Mouse (Mus musculus) A20 (cell line): ENCODE measurements at regions not wholly inside any gene's neighbourhood (a gene's known extent, or its start where the extent isn't known, plus 50 kb on each side); places are given as distances from the start of the nearest gene placed in this dataset.
A peak's percentile ranks its signal among the peaks of the same experiment; 100 is the strongest.

Experiments
- DNase-seq: peaks from one replicate; pipeline ENCODE4 v3.0.0-alpha.2; 2011; ENCODE audit warnings: low read depth, low spot score

DNA sequence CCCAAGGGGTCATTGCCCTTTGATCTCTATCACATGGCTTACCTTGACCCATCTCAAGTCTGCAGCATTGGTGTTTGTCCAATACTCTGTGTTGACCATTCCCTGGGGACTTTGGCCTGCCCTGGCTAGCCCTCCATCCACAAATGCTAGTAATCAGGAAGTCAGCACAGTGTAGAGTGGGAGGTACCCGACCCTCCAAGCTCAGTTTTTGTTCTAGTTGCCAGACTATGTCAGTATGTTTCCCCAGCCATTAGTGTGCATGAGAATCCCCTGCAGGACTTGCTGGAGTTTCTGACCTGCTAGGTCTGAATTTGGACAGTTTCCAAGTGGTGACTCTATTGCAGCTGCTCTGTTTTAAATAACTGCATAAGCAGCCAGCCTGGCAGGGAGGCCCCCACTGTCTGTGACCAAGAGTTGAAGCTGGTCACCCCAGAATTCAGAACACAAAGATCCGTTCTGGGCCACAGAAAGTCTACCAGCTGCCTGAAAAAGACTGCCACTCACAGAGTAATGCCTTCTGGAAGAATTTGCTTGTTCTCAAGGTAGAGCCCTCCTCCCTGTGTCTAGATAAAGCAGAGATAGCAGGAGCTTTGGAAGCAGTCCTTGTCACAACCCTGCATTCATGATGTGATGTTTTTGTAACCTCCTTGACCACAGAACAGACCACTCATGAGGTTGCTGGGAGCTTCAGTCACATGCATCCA lies 118.0 kb upstream of the Slc22a23 start:
- DNase-seq, result no peak

- no peak for DNase-seq
Observed at GRCm38 (mm10) chr13:34462206-34462807, 117.3 kb upstream of the Slc22a23 start.

DNA sequence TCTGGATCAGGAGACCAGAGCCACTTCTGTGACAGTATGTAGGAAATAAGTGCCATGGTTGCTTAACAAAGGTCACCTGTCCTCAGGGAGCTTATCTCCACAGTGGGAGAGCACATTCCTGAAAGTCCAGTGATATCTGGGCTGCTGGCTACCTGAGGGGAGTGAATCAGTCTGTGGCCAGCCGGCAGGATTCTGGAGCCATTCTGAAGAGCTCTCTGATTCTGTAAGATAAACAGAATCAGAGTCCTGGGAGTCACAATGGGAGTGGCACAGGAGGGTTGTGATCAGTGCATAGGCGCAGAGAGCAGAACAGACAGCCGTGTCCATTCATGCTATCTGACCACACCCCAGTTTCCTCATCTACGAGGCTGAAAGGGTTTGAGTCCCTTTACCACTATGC lies 116.0 kb upstream of the Slc22a23 start:
- no peak for DNase-seq

DNA sequence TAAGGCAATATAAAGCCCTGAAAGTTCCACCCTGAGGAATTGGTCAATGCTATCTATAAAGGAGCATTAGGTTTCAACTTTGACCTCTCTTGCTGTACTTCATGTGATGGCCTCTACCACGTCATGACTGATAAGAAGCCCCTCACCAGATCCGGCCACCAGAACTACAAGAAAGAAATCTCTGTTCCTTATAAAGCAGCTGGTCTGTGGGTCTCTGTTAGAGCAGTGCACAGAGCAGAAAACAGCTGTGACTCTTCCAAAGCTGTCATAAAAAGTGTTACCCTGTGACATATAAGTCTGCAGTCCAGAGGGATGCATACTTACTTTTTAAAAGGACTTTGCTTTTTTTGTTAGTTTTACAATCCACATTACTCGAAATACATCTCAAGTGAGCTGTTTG lies 111.1 kb upstream of the Slc22a23 start:
- DNase-seq, result no peak

GRCm38 (mm10) chr13:34446806-34447205 lies 101.8 kb upstream of the Slc22a23 start:
- no peak for DNase-seq

- no peak for DNase-seq
Observed at GRCm38 (mm10) chr13:34446327-34446726, 101.3 kb upstream of the Slc22a23 start.

- DNase-seq, result no peak
Observed at GRCm38 (mm10) chr13:34441347-34441746, 96.4 kb upstream of the Slc22a23 start.

DNA sequence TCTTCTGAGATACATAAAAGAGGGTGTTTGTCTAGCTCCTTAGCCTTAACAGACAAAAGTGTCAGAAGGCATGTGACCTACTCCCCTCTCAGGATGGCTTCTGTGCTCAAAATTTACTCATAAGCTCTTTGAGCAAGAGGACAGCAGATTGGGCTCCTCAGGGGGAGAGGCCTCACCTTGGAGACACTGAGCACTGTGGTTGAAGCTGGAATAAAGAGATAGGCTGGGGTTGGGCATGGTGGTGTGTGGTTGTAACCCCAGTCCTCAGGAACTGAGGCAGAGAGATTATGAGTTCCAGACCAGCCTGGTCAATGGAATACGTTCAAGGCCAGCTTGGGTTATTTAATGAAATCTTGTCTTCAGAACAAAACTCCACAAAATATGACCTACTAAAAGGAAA lies 82.5 kb upstream of the Slc22a23 start:
- DNase-seq, result no peak

DNA sequence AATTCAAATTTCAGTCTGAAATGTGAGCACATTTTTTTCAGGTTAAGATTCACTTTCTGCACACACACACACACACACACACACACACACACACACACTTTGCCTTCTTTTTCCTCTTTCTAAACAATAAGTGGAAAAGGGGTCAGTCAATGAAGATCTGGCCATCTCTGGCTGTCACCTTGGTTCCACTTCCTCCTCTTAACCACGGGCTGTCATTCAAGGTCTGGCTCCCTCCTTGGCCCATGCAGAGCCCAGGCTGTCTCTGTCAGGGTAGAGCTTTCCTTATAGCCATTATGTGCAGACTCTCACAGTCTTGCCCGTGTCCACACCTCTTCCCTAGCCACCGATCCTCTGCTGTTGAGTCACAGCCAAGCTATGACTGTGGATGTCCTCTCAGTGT lies 79.9 kb upstream of the Slc22a23 start:
- peak; percentile 42 for DNase-seq

DNA sequence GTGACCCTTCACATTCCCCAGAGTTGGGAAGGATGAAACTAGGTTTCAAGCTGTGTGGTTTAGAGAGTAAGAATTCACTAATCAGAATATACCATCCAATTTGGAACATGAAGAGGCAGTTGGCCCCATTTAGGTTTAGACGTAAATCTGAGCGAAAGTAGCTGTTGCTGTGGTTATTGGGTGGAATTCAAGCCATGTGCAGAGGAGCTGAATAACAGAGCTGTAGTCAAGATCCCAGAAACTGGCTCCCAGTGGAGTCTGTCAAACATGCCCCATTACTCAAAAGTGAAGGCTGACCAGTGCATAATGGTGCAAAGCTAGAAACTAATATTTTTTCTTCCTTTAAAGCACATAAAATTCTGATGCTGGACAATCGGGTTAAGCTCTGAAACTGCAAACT lies 76.7 kb upstream of the Slc22a23 start:
- DNase-seq, result no peak

- DNase-seq, result no peak
Observed at GRCm38 (mm10) chr13:34420341-34421156, 75.6 kb upstream of the Slc22a23 start.

DNA sequence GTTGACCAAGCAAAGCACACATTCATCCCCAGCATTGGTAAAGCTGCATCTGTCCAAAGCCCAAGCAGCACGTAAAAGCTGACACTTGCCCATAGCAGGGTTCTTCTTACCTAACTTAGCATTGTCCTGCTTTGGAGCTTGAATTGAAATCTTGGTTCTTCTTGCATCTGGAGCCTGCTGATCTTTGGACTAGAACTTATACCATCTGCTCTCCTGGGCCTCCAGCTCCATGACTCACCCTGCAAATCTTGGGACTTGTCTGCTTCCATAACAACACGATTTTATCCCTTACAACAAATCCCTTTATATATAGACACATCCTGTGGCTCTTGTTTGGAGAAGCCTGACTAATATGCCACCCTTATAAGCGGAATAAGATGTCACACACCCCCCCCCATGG lies 74.1 kb upstream of the Slc22a23 start:
- DNase-seq, result no peak

GRCm38 (mm10) chr13:34416603-34417002 lies 71.6 kb upstream of the Slc22a23 start:
- no peak for DNase-seq

DNA sequence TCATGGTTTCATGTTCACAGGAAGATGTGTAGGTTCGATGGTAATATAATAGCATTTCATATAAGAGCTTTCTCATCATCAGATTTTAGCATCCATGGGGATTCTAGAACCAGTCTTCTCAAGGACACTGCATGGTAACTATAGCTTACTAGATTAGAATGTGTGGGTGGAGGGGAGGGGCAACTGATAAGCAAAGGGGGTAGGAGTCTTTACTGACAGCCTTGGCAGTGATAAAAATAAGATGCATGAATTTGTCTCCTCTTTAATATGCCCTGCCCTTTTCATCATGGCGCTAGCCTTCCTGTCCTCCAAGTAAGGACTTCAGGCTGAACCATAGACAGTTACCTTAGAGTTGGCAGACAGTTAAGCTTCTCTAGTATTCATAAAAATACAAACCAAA lies 69.6 kb upstream of the Slc22a23 start:
- no peak for DNase-seq

GRCm38 (mm10) chr13:34408669-34409055 lies 63.7 kb upstream of the Slc22a23 start:
- no peak for DNase-seq

DNA sequence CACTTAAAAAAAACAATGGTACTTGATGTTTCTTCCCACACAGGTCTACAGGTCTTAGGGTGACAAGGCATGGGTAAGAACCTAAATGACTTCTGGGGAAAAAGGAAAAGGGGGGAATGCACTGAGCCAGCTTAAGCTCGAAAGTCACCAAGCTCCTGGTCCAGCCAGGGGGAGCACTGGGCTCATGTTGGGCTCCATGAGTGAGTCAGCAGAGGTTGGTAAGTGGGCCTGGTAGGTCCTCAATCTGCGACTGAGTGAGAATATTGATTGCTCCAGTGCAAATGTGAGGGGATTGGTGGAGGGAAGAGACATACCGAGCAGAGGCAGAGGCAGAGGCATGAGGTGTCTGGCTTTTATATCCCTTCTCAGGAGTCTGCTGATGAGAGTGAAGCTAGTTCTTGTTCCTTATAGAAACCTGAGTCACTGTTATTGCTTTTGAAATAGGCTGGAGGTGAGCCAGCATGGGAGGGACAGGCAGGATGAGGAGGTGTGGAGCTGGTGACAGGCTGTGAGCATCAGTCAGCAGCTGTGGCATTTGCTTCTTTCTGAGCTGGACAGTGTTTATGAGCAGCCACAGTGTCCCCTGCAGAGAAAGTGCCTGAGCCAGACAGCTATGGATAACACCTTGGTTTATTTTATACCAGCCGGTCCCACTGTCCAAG lies 63.2 kb upstream of the Slc22a23 start:
- no peak for DNase-seq

DNA sequence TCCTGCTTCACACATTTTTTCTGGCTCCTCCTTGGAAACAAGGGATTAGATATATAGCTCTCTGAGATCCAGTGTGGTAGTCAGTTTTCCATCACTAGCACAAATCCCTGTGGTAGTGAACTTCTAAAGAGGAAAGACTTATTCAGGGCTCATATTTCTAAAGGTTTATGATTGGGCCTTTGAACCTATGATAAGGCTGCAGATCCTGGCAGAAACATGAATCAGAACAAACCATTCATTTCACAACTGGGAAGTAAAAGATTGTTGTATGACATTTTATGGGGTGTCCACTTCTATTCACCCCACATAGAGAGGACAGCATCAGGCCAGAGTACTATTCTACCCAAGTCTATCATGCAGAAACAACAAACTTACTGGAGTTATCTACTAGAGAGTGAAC lies 61.3 kb upstream of the Slc22a23 start:
- DNase-seq, result no peak

DNA sequence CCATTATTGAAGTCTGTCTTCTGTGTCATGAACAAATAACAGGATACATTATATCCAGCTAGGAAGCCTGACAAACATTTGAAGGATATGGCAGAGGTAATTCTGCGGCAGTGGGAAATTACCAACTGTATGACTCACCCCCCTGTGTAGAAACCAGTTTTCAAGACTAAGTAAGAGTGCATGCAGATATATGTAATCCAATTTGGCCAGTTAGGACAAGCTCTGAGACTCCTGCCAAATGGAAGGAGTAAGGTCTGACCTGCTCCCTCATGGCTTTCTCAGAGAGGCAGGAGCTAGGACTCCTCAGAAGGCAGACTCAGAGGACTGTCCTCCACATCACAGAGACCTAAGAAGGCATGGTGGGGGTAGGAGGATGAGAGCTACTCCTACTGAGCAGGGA lies 57.6 kb upstream of the Slc22a23 start:
- DNase-seq, result no peak

DNA sequence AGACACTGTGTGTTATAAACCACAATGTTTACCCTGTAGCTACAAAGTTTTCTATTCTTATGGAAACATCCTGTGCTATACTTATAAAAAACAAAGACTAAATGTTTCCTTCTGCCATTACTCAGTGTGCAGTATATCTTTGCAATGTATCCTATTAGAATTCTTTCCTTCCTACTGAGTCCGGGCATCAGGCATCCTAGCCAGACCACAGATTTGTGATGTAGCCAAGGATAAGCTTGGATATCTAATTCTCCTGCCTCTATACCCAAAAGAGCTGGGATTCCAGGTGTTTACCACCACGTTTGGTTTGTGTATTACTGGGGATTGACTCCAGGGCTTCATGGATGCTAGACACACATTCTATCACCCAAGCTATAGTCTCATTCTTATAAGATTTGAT lies 56.0 kb upstream of the Slc22a23 start:
- no peak for DNase-seq

DNA sequence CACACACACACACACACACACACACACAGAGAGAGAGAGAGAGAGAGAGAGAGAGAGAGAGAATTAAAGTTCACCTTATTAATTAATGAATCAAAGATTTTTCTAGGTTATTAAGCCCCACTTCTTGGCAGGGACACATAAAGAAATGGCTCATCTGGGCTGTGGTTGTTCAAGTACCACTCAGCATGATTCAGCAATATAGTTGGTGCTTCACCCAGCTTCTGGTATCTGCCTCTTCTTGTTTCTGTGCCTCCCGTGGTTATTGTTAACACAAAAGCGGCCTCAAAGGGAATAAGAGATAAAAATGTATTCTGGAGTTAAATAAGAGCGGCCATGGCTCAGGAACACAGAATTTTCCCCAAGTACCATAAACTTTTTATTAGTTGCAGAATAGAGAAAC lies 53.9 kb upstream of the Slc22a23 start:
- no peak for DNase-seq

GRCm38 (mm10) chr13:34398061-34398787 lies 53.2 kb upstream of the Slc22a23 start:
- DNase-seq, result no peak

DNA sequence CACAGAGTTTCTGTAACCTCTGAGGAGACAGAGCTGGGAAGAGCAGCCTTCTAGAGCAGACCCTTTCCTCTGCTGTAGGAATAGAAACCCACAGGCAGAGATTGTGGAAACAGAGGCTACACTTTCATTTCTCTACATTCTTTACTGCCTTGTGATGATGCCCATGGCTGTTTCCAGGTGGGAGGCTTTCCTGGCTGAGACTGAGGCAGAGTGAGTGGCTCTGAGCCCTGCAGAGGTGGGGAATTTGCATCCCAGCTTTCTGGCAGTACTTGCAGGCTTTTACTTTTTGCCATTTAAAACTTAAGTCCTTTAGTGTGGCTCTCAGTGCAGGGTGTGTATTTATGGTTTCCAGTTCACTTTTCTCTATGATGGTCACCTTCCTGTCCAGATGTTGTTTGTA lies 50.5 kb upstream of the Slc22a23 start:
- DNase-seq, result no peak
